Mouse (Mus musculus): ENCODE results near the gene Gad2. TPM values are rescaled to one million over a fixed set of nuclear protein-coding genes. Genes with fewer than 3 reads are reported as not detected.

Gene Gad2
- polyA plus RNA-seq, 1 experiment from 2014 or later: 64.1 TPM

DNA sequence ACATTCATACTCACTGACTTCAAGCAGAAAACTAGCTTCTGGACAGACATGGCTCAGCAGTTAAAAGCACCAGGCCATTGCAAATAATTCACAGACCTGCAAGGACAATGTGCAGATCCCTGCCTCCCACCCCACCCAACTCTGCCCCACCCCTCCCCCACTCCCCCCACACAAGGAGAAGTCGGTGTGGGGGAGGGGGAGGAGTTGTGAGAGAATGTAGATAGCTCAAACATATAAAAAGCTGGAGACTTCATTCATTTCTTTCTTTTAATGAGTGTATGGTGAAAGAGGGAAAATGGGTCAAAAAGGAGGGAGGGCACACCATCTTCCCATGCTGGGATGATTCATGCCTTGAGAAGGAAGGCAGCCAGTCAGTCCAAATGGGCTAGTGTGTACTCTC is 117.4 kb downstream of the Gad2 start:
- Histone ChIP-seq H3K9me3 (replicated peaks; ENCODE audit: control insufficient read depth, low read length, poor library complexity, severe bottlenecking) (no peaks in the 10 kb centered on the region), H3K9ac (ENCODE audit: low read depth, low read length) (no peak overlapping the region), H3K36me3 (ENCODE audit: control insufficient read depth, insufficient read depth, low read length) (no peaks in the 10 kb centered on the region), H3K27me3 (ENCODE audit: control insufficient read depth, insufficient read depth, low read depth, low read length) (no peaks in the 10 kb centered on the region), H3K4me2 (ENCODE audit: low read length) (no peak overlapping the region), H3K4me3 (ENCODE audit: low read depth, low read length) (no peak overlapping the region), H3K27ac (ENCODE audit: low read length) (no peak overlapping the region), H3K4me1 (ENCODE audit: control insufficient read depth, insufficient read depth, low read length) (no peaks in the 10 kb centered on the region)
- no peak for ATAC-seq
- WGBS: 100% methylated on average over 1 of the region's 1 CpGs

- 92% methylated on average over 1 of the region's 1 CpGs for WGBS
- no peak for ATAC-seq
- Histone ChIP-seq H3K27ac (ENCODE audit: low read length) (no peak overlapping the region), H3K4me1 (ENCODE audit: control insufficient read depth, insufficient read depth, low read length) (no peaks in the 10 kb centered on the region), H3K36me3 (ENCODE audit: control insufficient read depth, insufficient read depth, low read length) (no peaks in the 10 kb centered on the region), H3K9ac (ENCODE audit: low read depth, low read length) (no peak overlapping the region), H3K27me3 (ENCODE audit: control insufficient read depth, insufficient read depth, low read depth, low read length) (no peaks in the 10 kb centered on the region), H3K4me2 (ENCODE audit: low read length) (no peak overlapping the region), H3K4me3 (ENCODE audit: low read depth, low read length) (no peak overlapping the region), H3K9me3 (replicated peaks; ENCODE audit: control insufficient read depth, low read length, poor library complexity, severe bottlenecking) (no peaks in the 10 kb centered on the region)
These were observed 118.4 kb downstream of the Gad2 start for GRCm38 (mm10) chr2:22740441-22740840.

DNA sequence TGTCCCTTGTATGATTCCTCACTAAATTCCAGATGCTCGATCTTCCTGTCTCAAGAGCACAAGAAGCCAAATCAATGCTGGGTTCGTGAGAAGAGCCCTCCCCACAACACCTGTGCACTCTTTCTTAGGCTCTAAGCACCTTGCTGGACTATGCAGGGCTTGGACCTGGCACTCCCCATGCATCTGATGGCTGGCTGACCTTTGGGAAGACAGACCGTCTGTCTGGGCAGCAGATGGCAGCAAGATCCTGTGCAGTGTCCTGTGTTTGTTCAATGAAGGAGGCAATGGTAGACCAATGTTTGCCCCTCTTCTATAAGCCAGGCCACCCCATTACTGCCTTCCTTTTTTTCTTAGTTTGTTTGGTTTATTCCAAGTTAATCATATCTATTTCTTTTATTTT is 119.2 kb downstream of the Gad2 start:
- Histone ChIP-seq H3K4me3 (ENCODE audit: low read depth, low read length) (no peak overlapping the region), H3K36me3 (ENCODE audit: control insufficient read depth, insufficient read depth, low read length) (no peaks in the 10 kb centered on the region), H3K9me3 (replicated peaks; ENCODE audit: control insufficient read depth, low read length, poor library complexity, severe bottlenecking) (no peaks in the 10 kb centered on the region), H3K4me2 (ENCODE audit: low read length) (no peak overlapping the region), H3K4me1 (ENCODE audit: control insufficient read depth, insufficient read depth, low read length) (no peaks in the 10 kb centered on the region), H3K27me3 (ENCODE audit: control insufficient read depth, insufficient read depth, low read depth, low read length) (no peaks in the 10 kb centered on the region; the same call in 1 of the 2 replicates), H3K9ac (ENCODE audit: low read depth, low read length) (no peak overlapping the region), H3K27ac (ENCODE audit: low read length) (no peak overlapping the region)
- no peak for ATAC-seq
- 71% methylated on average over 3 of the region's 3 CpGs for WGBS

Small RNA genes within 50 kb of the gene (microRNA-seq; reads per million reads assigned to microRNA genes)
- gene Gm23636 (not detected), gene Mir3967 (not detected)

Other genes with a start within 250 kb of the Gad2 start
- gene Apbb1ip, start 151.9 kb downstream of the Gad2 start, polyA plus RNA-seq (2015; fragmentation: Nextera tagmentation; extraction: Ambion mirVana): 0.70 and 0.91 TPM in 2 replicates

Data from midbrain, embryonic 16.5 days (tissue).